In the genomic region with DNA sequence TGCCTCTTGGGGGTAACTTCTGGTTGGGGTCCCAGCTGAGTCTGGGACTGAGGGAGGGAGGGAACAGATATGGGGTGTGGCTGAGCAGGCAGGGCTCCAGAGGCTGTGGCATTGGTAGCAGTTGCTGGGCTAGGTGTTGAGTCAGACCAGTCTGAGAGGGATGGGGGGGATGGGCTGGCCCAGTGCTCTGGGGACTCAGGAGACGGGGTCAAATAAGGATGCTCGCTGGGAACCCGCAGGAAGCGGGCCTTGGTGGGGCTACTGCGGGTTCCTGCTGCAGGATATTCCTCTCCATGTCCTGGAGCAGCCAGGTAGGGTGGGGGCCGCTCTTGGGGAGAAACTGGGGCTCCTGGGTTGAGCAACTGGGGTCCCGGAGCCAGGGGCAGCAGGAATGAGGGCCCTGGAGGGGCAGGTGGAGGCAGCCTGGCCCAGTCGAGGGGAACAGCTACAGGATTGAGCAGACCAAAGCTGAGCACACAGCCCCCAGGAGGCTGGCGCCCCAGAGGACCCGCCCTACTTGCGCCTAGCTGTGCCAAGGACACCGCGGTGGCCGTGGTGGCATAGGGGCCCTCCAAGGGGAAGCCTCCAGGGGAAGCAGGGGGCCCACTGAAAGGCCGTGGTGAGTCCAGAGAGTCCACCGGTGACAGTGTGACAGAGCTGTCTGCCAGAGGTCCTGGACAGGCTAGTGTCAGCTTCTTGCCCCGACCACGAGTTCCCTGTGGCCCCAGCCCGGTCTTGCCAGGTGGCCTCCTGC, we compare ENCODE assay signal across 13 mouse cellular contexts. TPM values are rescaled to one million over a fixed set of nuclear protein-coding genes. Genes with fewer than 3 reads are reported as not detected.
DNase-seq lines count a peak whose midpoint lies in the region; ATAC-seq and TF ChIP-seq lines count a peak whose summit lies in the region.
"Had no signal": no experiment of that assay in that cellular context is flagged by ENCODE, and none has a peak within 500 bp of the region (broad histone marks: within the 10 kb centered on the region; RNA-seq: fewer than 3 reads in every experiment).

No protein-coding gene starts in this region.

- peak overlapping the region; percentile 67 for H3K27ac ChIP-seq in layer of hippocampus, adult 2 months
- no peak overlapping the region for H3K27ac ChIP-seq in liver, postnatal 0 days (ENCODE audit: low read depth)
- H3K27ac ChIP-seq in midbrain, embryonic 10.5 days (replicated peaks) = no peak overlapping the region
- H3K27ac ChIP-seq: hindbrain, embryonic 12.5 days; limb, embryonic 13.5 days; midbrain, embryonic 12.5 days had no signal

- no peak for TF ChIP-seq EP300 in liver, postnatal 0 days (IDR thresholded peaks at IDR 0.05; ENCODE audit: low read depth)

- H3K4me2 ChIP-seq in liver, postnatal 0 days (ENCODE audit: low read depth, low read length) = peak overlapping the region; percentile 9; the same call in 1 of the 2 replicates
- H3K4me2 ChIP-seq: hindbrain, embryonic 12.5 days; limb, embryonic 13.5 days; midbrain, embryonic 12.5 days had no signal

- peaks cover 27% of the 10 kb centered on the region for H3K4me1 ChIP-seq in liver, postnatal 0 days (ENCODE audit: insufficient read depth)
- H3K4me1 ChIP-seq in midbrain, embryonic 10.5 days = peaks cover 16% of the 10 kb centered on the region

- WGBS in liver, postnatal 0 days (ENCODE audit: insufficient replicate concordance) = 43% methylated on average over 19 of the region's 19 CpGs
- WGBS in midbrain, embryonic 10.5 days = 82% methylated on average over 19 of the region's 19 CpGs

- DNase-seq in layer of hippocampus, adult 2 months (ENCODE audit: low spot score in 2 of 2) = no peak
- DNase-seq in layer of hippocampus, postnatal 25 days (ENCODE audit: extremely low spot score in 1 of 2, low spot score in 1 of 2) = no peak
- peak; percentile 35 for DNase-seq in ZHBTc4 (ENCODE audit: low read depth, low spot score)
- peak; percentile 46 for DNase-seq in heart, adult 8-10 months (ENCODE audit: low spot score)
- peak; percentile 32 for DNase-seq in liver, postnatal 0 days
- no peak for DNase-seq in midbrain, embryonic 10.5 days (ENCODE audit: low spot score)
- DNase-seq in lung, adult 18-20 months = no peak
- DNase-seq: thymus, adult 2 months had no signal

- H3K9me3 ChIP-seq in liver, postnatal 0 days (ENCODE audit: low read length) = no peaks in the 10 kb centered on the region
- H3K9me3 ChIP-seq in midbrain, embryonic 10.5 days (replicated peaks) = no peaks in the 10 kb centered on the region; the same call in 1 of the 2 replicates
- H3K9me3 ChIP-seq: hindbrain, embryonic 12.5 days; limb, embryonic 13.5 days; midbrain, embryonic 12.5 days had no signal

- H3K4me3 ChIP-seq in layer of hippocampus, adult 2 months = no peak overlapping the region
- no peak overlapping the region for H3K4me3 ChIP-seq in liver, postnatal 0 days (ENCODE audit: low read depth, low read length)
- H3K4me3 ChIP-seq in midbrain, embryonic 10.5 days = no peak overlapping the region
- H3K4me3 ChIP-seq: hindbrain, embryonic 12.5 days; limb, embryonic 13.5 days; midbrain, embryonic 12.5 days had no signal

- no peak overlapping the region; the same call in 1 of the 2 replicates for H3K9ac ChIP-seq in liver, postnatal 0 days (replicated peaks)
- H3K9ac ChIP-seq: hindbrain, embryonic 12.5 days; limb, embryonic 13.5 days; midbrain, embryonic 12.5 days had no signal

- no peaks in the 10 kb centered on the region for H3K27me3 ChIP-seq in liver, postnatal 0 days (ENCODE audit: insufficient read depth, low read length)
- H3K27me3 ChIP-seq in midbrain, embryonic 10.5 days (ENCODE audit: low read depth, poor library complexity, severe bottlenecking) = peaks cover 5% of the 10 kb centered on the region

- 0 out of 2 replicates have a peak, but pooled peaks have one; percentile 7 for ATAC-seq in liver, postnatal 0 days
- ATAC-seq: forebrain, embryonic 16.5 days had no signal

- no peaks in the 10 kb centered on the region for H3K36me3 ChIP-seq in liver, postnatal 0 days (replicated peaks; ENCODE audit: insufficient read depth, low read length)
- peaks cover 73% of the 10 kb centered on the region for H3K36me3 ChIP-seq in midbrain, embryonic 10.5 days

- TF ChIP-seq CTCF in layer of hippocampus, adult 2 months (conservative IDR thresholded peaks at IDR 0.05) = no peak
- TF ChIP-seq CTCF in liver, postnatal 0 days (IDR thresholded peaks at IDR 0.05; ENCODE audit: low read depth) = no peak

RNA-seq across cellular contexts. Expression of a gene that starts 44.6 kb away (rescaled TPM):
- 1 to 10 TPM; 7.2 to 7.7 TPM for total RNA-seq in layer of hippocampus, adult 2 months (2021)
- 10 to 100 TPM in 1 of 2 experiments, 1 to 10 TPM in 1; 7.0 to 10.3 TPM for total RNA-seq in layer of hippocampus, postnatal 25 days (2021)
- 10 to 100 TPM; 18.6 to 24.9 (median 21.6) TPM for total RNA-seq in heart, adult 8-10 months (2022)
- 0.20 and 0.26 TPM in 2 replicates for polyA plus RNA-seq in liver, postnatal 0 days (2015; fragmentation: Nextera tagmentation; extraction: Ambion mirVana)
- 23.4 and 28.2 TPM in 2 replicates for polyA plus RNA-seq in midbrain, embryonic 10.5 days (2016; fragmentation: Nextera tagmentation; extraction: Ambion mirVana)
- total RNA-seq: neutrophil, adult 5-6 weeks had no signal

Comparison
In these comparisons a context has a peak if more than half of its experiments do, and no peak if none do; other contexts are left out.
1. DNase-seq: peak in ZHBTc4 (single experiment), heart, adult 8-10 months (single experiment) and liver, postnatal 0 days (single experiment); none in layer of hippocampus, adult 2 months (0 of 2), layer of hippocampus, postnatal 25 days (0 of 2), midbrain, embryonic 10.5 days (single experiment) and lung, adult 18-20 months (0 of 2).